Mouse (Mus musculus) liver, postnatal 0 days (tissue): ENCODE measurements around the gene Pcgf5.

Experiments used
- CTCF ChIP-seq: sonication (generic); IDR thresholded peaks from 2 replicates; pipeline ENCODE4 v1.5.1; 2016; ENCODE audit warnings: antibody characterized with exemption, low read depth
- EP300 ChIP-seq: IDR thresholded peaks from 2 replicates; pipeline ENCODE4 v1.6.1; 2016; ENCODE audit warnings: antibody characterized with exemption, low read depth, mild to moderate bottlenecking

DNA sequence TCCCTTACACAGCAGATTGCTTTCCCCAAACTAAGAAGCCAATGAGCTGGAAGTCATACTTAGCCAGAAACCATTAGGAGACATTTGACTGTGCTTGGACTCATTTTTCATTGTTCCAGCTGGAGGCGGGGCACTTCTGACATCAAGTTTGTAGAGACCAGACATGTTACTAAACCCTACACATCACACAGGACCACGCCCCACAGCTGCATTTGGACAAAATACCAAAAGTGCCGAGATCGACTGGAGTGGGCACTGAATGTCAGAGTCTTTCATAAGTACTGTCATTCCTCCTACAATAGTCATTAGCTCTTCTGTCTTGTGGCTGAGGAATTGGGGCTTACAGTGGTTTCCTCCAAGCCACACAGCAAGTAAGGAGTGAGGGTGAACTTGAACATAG, 148.4 kb downstream of the Pcgf5 start:
- TF ChIP-seq CTCF (no peak), EP300 (no peak)
